Mouse (Mus musculus): ENCODE measurements around the gene Ube2h.

Ube2h gene

DNA sequence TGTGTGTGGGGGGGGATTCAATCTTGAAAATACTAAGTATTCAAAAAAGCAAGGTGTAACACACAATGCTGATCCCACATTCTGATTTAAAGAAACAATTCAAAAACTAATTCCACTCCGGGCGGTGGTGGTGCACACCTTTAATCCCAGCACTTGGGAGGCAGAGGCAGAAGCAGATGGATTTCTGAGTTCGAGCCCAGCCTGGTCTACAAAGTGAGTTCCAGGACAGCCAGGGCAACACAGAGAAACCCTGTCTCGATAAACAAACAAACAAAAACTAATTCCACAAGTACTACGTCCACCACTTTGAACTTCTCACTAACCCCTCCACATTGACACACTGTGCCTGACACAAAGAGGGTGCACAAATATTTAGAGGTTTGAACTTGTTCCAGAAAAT, 4.7 kb downstream of the Ube2h start:
- DNase-seq (ENCODE audit: low read depth, low spot score) = no peak

DNA sequence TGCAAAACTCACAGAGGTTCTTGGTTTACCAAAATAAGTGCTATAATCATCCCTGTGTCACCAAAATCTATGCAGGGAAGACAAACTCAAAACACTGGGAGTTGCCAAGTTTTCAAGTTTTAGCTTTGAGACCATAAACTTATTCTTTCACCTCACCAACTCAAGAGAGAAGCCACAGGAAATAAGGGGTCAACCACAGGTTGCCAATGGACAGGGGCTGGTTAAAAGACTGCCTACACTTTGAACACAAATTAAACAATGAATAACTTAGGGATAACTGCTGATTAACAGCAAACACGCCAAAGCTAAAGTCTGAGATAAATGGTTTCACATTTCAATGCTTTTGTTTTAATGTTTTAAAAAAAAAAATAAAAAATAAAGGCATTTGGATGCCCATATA, 5.2 kb downstream of the Ube2h start:
- DNase-seq (ENCODE audit: low read depth, low spot score) = no peak

DNA sequence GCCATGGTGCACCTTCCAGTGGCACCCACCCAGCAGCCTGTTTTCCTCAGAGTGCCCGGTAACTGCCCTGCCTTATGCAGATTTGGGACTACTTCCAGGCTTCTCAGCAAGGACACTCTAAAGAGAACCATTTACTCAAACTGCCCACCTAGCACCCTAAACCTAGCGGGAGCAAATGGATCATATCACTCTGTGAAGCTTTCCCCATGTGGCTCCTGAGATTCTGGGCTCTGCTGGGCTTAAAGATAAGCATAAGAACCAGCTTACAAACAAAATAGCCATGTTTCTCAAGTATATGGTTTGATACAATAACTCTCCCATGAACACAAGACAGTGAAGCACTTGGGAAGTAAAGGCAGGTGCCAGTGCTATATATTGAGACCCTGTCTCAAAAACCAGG, 11.8 kb downstream of the Ube2h start:
- DNase-seq (ENCODE audit: low read depth, low spot score) = no peak

DNA sequence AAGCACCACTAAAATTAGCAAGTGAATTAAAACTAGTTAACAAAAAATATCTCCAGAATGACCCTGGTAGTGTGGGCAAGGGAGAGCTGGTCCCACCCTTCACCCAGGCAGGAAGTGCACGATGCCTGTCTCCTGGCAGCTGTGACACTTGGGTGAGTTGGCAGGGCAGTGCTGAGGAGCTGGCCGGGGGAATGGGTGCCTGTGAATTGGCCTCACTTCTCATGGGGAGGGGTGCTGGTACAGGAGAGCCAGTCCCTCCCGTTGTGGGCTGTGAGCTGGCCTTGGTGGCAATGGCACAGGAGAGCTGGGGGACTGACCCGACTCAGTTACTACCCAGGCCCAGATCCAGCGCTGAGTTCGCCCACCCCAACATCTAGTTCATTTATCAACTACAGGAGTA, 16.4 kb downstream of the Ube2h start:
- DNase-seq (ENCODE audit: low read depth, low spot score) = no peak

DNA sequence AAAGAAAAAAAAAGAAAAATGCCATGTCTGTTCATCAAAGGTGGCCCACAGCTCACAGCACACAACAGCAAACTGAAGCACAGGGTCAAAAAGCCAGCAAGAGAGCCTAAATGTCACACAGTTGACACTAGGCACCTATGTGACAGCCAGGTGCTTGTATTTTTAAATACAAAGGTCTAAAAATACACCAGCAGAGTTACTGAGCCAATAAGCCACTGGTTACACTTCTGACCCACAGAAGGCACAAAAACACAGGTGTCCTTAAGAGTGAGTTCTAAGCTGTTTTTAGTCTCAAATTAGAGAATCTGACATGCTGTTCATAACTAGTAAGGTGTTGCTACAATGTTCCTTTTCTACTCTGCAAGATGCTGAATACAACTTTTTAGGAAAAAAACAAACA, 17.7 kb downstream of the Ube2h start:
- no peak for DNase-seq (ENCODE audit: low read depth, low spot score)

DNA sequence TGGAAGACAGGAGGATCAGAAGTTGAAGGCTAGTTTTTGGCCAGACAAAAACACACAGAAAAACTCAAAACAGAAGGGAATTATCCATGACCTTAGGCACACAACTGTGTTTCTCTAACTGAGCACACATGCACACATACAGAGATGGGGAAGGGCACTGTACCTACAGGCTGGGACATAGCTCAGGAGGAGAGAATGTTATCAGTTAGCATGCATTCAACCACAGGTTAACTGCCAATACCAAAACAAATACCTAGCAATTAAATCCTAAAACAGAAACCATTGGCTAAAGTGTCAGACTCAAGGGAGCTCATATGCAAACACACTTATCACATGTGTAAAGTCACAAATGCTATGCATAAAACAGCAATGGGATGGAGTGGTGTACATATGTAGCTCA, 20.2 kb downstream of the Ube2h start:
- no peak for DNase-seq (ENCODE audit: low read depth, low spot score)

DNA sequence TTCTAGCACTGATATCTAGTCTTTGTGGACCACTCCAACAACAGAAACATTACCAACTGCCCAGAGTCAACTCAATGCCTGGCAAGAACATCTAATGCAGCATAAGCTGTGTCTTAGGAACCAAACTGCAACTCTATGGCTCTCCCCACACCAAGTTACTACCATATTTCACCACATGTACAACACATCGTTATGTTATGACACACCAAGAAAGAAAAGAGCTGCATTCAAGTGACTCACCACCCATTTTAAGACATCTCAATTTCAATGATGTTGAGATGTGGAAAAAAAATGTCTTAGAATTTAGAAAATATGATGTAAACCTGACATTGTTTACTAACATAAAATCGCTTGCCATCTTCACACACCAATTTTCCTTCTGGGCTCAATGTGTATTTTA, 22.0 kb downstream of the Ube2h start:
- no peak for DNase-seq (ENCODE audit: low read depth, low spot score)

DNA sequence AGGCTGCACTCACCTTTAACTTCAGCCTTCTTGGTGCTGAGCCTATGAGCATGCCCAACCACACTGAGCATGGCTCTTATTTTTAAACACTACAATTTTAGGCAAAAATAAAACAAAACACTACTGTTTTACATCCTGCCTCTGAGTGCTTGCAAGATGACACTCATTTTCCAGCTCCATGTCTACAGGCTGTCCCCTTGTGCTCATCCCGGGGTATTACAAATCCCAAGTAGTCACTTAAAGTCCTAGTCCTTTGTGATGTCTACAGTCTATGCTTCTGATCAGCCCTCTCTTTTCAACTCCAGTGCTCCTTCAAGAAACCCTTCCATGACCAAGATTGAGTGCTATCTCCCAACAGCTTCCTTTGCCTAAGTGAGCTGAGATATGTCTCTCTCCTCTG, 26.0 kb downstream of the Ube2h start:
- no peak for DNase-seq (ENCODE audit: low read depth, low spot score)

DNA sequence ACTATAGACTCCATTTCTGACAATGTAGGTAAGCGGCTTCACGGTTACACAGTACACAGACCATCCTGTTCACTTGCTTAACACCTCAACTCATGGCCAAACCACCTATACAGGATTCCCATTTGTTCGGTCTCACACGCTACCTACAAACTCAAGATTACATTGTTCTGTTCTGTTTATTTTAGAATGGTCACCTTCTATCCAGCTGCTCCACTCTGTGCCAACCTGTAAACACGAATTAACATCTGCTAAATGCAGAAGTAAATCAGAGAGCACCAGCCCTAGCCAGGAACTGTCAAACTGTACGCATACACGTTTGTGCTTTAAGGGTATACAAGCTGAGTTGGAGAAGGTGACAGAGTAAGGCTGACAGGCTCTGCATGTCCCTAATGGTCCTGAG, 27.5 kb downstream of the Ube2h start:
- DNase-seq (ENCODE audit: low read depth, low spot score) = no peak

DNA sequence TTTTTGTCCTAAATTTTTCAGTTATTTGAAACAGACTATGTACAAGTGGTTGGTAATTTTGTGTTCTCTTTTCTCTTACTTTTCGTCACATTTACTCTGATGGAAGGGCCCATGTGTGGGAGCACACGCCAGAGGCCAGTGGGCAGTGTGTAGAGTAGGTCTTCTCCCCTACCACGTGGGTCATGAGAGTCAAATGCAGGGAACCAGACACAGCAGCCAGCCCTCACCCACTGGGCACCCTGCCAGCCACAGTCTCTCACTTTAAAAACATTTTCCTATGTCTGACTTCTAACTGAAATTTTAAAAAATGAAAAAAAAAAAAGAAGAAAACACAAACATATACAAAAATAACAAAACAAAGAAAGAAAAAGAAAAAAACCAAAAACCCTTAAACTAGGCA, 28.0 kb downstream of the Ube2h start:
- no peak for DNase-seq (ENCODE audit: low read depth, low spot score)

DNA sequence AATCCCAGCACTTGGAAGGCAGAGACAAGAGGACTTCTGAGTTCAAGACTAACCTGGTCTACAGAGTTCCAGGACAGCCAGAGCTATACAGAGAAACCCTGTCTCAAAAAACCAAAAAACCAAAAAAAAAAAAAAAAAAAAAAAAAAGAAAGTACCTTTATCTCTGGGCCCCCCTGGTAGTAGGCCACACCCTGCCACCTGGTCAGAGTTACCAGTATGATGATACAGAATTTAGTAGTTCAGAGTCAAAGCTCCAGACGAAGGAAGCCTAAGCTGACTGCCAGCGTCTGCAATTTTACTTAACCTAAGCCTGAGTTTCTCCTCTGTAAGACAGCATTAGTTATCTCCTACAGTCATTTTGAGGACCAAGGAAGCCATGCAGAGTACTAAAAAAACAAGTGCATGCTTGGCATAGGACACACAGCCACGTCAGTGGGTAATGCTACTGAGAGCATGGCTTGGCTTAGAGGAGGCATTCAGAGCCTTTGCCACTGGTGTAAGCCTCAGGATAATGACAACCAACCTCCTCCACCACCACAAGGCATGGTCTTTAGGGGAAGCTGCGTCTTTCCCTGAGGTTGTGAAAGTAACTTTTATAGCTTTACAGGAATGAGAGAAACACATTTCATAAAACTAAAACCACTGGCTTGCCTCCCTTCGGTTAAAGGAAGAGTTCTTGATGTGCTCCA, 29.0 kb downstream of the Ube2h start:
- DNase-seq (ENCODE audit: low read depth, low spot score) = no peak

DNA sequence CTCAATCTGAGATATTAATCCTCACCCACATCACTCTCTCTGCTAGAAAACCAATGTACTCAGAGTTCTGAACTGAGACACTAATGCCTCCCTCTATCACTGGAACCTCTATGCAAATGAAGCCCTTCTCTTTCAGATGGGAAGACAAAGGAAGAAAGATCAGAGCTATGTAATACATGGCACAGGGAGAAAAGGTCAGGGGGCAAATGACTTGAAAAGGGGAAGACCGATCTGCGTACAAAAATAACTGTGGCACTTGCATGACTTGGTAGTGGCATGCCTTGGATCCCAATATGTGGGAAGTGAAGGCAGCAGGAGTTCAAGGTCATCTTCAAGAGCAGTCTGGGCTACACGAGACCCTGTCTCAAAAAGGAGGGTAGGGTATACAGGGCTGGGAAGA, 31.4 kb downstream of the Ube2h start:
- no peak for DNase-seq (ENCODE audit: low read depth, low spot score)

DNA sequence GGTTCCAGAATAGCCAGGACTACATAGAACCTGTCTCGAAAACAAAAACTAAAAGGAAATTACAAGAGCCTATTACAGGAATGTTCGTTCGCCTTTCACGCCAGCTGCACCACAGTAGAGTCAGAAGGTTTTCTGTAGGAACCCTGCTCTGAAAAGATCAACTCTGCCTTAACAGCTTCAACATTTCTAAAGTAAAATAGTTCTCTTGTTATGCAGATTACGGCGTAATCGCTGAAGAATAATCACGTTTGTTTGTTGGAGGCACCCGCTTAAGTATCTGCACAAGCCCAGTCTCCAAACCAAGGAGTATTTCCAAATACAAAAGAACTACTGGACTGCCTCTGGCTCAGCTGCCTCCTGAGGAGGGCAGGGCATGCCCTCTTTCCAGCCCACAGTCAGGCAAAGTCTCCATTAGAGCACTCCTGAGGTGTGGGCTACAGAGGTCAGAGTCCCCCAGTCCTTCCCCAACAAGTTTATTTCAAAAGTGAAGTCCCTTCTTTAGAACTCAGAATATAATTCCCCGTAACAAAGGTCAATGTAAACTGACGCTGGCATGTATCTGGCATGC, 31.9 kb downstream of the Ube2h start:
- DNase-seq (ENCODE audit: low read depth, low spot score) = no peak

DNA sequence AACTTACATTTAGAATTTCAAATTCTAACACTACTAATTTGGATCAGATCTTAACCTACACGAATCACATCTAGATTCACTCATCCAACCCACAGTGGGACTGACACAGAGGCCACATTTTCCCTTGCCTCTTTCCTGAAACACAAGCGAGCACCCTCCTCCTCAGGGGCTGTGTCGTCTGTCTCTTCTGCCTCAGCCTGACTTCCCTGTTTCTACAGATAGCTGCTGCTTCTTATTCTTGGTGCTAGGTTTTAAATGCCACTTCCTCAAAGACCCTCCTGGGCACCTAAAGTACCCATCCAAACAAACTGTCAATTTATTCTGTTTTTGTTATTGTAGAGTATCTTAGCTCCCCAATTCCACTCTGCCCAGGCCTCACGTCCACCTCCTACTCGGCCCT, 34.5 kb downstream of the Ube2h start:
- no peak for DNase-seq (ENCODE audit: low read depth, low spot score)

DNA sequence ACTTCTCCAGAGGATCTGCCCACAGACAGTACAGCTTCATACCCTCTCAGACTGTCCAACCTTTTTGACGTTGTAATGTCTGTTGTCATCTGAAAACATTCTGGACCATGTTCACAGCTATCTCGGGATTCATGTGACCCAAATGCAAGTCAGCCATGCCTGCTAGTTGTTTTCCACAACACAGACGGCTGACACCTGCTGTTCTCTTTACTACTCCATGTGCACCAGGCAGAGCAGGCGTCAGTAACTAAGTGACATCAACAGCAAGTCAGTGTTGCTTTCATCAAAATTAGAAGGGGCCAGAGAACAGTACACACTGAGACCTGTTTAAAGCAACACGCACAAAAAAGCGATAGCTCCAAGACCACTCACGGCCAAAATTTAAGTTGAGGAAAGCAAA, 36.9 kb downstream of the Ube2h start:
- no peak for DNase-seq (ENCODE audit: low read depth, low spot score)

DNA sequence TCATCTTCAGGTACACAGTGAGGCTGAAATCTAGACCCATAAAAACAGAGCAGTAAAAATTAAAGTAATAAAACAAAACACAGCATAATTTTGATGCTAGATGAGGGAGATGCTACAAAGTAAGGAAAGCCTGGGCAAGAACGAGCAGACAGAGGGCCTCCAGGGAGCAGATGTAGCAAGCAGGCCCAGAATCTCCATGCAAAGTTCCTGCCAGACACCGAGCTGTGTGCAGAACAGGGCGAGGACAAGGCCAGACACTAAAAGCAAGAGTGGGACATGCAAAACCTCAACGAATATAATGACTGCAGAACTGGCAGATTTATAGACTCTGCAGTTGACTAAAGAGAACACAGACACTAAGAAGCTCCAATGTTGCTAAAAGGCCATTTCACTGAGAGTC, 38.9 kb downstream of the Ube2h start:
- no peak for DNase-seq (ENCODE audit: low read depth, low spot score)

DNA sequence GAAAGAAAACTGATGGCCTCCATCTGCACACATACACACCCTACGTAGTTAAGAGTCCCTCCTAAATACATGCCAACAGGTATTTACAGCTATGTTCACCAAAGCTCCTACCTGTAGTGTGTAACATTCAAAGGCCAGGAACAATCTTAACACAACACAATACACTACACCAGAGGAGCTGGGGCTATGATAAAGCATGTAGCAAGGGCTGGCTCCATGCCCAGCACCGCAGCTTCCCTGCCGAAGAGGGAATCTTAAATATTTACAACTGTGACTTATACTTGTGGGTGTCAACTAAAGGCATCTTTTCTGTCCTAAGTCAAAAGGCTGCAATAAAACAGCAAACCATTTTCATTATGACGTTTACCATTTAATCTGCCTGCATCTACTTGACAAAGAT, 41.3 kb downstream of the Ube2h start:
- DNase-seq (ENCODE audit: low read depth, low spot score) = no peak

DNA sequence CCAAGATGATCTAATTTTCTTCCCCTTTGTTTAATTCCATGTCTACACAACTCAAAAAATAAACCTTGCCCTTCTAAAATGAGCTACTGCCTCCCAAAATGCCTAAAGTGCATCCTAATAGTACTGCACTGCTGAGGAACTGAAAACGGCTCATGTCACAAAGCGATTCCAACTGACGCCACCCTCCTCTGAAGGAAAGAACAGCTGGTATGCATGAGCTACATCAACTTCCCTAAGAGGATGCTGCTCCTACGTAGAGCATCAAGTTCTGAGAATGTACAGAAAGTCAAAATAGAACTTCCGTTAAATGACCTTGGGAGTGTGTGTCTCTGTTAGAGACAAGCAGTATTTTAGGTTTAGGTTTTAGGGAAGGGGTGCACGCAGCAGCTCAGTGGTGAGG, 45.1 kb downstream of the Ube2h start:
- DNase-seq (ENCODE audit: low read depth, low spot score) = no peak

DNA sequence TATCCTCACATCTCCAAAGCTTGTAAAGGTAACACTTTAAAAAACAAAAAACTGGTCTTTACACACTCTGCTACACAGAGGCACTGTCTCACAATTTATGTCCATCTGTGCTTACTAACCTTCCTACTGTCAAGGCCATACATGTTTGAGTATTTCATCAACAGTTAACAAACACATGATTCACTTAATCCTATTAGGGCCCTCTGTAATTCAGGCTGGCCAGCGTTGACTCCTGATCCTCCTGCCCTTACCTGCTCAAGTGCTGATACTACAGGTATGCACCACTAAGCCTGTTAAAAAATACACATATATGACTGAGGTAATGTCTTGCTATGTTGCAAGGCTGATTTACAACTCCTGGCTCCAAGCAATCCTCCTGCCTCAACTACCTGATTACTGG, 46.4 kb downstream of the Ube2h start:
- DNase-seq (ENCODE audit: low read depth, low spot score) = no peak

DNA sequence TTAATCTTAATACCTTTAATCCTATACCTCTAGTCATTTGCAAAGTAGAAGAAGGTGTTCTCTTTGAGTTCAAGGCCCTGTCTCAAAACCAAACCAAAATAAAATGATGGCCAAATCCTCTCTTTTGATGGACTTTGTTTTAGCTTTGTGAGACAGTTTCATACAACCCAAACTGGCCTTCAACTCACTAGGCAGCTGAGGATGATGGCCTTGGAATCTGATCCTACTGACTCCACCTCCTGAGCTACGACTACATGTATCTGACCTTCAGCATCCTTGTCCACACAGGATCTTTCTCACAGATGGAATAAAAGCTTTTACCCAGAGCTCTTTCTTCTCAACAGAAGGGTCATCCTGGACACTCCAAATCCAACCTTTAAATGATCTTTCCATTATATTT, 48.5 kb downstream of the Ube2h start:
- DNase-seq (ENCODE audit: low read depth, low spot score) = no peak

DNA sequence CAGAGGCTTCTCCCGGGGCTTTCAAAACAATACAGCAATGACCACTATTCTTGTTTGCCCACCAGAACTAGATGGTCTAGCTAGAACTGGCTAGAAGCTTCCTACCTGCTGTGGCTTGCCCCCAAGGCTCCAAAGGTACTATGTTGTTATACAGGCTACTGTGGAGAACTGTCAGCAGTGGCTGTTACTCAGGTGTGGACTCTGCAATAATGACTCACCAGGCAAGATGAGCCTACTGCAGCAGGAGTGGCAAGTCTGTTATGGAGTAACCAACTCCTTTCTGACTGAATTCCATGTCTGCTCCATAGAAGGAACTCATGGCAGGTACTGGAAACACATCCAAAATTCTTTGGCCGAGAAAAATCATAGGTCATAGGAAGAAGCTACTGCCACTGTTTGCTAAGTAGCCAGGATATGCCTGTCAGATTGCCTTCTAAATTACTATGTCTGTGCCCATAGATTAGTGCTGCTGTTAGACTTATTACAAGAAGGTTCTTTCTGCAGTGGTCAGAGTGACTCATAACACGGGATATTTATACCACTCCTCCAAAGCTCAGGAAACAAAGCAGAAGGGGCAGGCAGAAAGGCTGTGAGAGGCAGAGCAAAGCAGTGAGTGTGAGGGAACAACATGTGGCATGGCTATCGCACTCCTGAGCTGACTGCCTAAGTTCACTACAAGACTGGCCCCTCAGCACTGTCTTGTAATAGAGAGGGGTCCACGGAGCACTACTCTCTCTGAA, 51.9 kb downstream of the Ube2h start:
- no peak for DNase-seq (ENCODE audit: low read depth, low spot score)

DNA sequence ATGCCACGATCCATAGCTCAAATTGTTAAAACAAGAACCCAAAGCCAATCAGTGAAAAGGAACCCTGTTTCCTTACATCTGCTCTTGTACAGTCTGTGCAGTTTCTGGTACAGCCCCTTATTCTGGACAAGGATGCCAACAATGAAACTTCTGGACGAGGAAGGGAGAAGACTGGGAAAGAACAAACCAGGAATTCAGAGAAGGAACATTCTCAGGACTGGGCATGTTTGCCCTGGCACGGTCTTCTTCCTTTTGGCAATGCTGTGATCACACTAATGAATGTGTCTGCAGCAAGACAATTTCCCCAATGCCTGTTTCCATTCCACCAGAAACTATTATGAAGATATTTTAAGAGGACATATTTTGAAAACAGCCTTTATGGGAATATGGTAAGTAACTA, 55.6 kb downstream of the Ube2h start:
- no peak for DNase-seq (ENCODE audit: low read depth, low spot score)

DNA sequence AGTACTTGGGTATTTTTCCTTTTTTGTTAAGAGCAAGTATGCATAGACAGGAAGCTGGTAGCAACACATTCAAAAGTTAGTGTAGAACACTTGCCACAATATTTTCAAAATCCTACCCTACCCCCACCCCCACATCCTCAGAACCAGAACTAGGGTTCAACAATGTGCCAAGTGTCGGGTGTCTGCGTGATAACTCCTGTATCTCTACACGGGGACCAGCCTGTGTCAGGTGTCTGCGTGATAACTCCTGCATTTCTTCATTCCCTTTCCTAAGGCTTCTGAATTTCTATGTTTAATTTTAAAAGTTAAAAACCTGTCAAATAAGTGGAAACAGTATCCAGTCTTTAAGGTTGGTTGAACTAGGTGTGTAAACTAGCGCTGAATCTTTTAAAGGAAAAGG, 58.4 kb downstream of the Ube2h start:
- no peak for DNase-seq (ENCODE audit: low read depth, low spot score)

Measured in CD4-positive helper T cell, adult 2 months (primary cell).